Mouse (Mus musculus) duodenum, adult 2 months (tissue): Measurements from ENCODE around the gene Zrsr2. TPM values are rescaled to one million over a fixed set of nuclear protein-coding genes. Genes with fewer than 3 reads are reported as not detected.

Experiments used
- polyA plus RNA-seq: library from polyadenylated mRNA; depleted of rRNA; stranded (reverse); fragments of >200 nt; gene quantifications from 2 replicates; pipeline ENCODE4 v1.2.3, GENCODE M21; 2012; ENCODE audit warnings: low replicate concordance; rRNA removed

The Zrsr2 gene
- 3.6 and 5.8 TPM in 2 replicates for polyA plus RNA-seq

DNA sequence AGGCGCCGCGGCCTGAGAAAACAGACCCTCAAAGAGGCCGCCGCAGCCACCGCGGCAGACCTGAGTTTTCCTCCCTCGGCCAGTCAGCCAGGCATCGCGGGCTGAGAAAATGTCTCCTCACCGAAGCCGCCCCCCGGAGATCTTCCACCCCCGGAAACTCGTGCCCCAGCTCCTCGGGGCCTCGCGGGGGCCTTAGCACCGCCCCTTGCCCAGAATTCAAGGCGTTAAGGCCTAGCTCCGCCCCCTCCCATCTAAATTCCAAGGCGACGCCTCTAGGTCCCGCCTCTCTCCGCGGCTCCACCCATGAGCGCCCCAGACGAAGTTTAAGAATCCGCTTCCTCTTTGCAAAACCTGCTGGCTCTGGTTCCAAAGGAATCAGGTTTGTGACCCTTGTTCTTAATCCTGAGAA, at the start of gene Zrsr2:
Zrsr2 (minus strand) TSS at position 195 of the 409 bp plus-strand sequence.

DNA sequence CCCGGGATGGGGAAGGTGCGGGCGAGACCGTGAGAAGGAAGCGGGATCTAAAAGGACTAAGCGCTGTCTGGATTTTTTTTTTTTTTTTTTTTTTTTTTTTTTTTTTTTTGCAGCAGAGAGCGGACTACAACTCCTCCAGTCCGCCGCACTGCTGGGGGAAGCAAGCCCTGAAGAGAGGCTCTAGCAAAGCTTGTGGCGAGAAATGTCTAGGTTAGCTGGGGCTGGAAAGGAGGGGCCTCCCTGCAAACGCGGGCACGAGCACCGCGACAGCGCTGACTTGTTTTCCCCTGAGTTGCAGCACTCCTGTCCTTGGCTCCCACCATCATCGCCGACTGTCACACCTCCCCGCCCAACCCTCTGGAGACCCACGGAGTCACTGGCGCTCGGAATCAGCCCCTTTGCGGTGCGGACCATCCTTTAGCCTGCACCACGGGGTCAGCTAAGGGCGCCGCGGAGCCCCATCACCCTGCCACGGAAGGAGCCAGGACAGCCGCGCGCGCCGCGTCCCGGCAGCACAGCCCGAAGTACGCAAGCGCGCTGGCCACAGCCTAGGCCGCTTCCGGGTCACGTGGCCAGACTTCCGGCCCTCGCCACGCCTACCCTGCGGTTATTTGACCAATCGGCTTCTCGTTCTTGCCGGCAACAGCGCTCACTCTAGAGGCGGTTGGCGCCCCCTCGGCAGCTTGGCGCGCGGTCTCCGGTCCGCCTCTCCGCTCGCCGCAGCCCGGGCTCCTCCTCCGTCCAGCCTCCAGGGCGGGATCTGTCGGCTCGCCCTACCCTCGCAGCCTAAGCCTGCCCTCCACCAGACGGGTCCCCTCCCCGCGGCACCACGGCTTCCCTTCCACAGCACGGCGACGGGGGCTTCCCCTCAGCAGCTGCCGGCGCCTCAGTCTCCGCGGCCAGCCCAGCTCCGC, 49.9 kb downstream of the Zrsr2 start, which contains the start of gene Ap1s2:
Ap1s2 (plus strand) TSS at position 681 of the 914 bp plus-strand sequence.

Other genes with a start within 250 kb of the Zrsr2 start
- not detected in 2 replicates for gene Rnf138rt1, start 197.3 kb downstream of the Zrsr2 start, polyA plus RNA-seq
- 0.30 and 1.6 TPM in 2 replicates for gene Ap1s2, start 49.6 kb downstream of the Zrsr2 start, polyA plus RNA-seq
- 0.22 and 0.39 TPM in 2 replicates for gene Car5b, start 69.3 kb upstream of the Zrsr2 start, polyA plus RNA-seq
- 3.5 and 3.7 TPM in 2 replicates for gene Siah1b, start 117.8 kb upstream of the Zrsr2 start, polyA plus RNA-seq
- gene Cltrn, start 130.2 kb upstream of the Zrsr2 start, polyA plus RNA-seq = not detected in 2 replicates
- gene Ace2, start 180.7 kb upstream of the Zrsr2 start, polyA plus RNA-seq = 8.7 and 39.0 TPM in 2 replicates